Mouse (Mus musculus) kidney, adult 2 months (tissue): ENCODE measurements around the gene Sema4f.

Experiments used
- CTCF ChIP-seq: fragments of 200-500 bp; conservative IDR thresholded peaks from 2 replicates; pipeline ENCODE4 v1.5.1; 2011; ENCODE audit warnings: low read depth, mild to moderate bottlenecking, control low read depth, low read length, moderate library complexity, mixed read lengths; ENCODE audit not compliant: insufficient read depth, insufficient read length
- POLR2A ChIP-seq: fragments of 200-500 bp; IDR thresholded peaks from one replicate; pipeline ENCODE4 v1.6.1; 2011; ENCODE audit warnings: low read depth, low read length, control low read depth

GRCm38 (mm10) chr6:82913336-82914247 is 26.0 kb downstream of the Sema4f start:
- TF ChIP-seq CTCF (no peak), POLR2A (no peak)
